Mouse (Mus musculus): ENCODE results near the gene Nipal3.

Nipal3 gene

DNA sequence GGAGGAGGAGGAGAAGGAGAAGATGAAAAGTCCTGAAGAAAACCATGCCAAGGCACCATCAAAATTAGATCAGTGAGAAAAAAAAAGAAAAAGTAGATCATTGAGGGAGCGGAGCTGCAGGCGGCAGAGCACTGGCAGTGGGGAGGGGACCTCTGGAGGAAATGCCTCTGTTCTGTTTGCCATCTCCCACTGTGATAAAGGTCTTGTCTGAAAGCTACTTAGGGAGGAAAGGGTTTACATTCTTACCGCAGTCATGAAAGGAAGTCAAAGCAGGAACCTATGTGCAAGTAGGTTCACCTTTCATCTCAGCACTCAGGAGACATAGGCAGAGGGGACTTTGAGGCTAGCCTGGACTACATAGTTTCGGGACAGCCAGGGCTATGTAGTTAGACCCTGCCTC is 6.7 kb upstream of the Nipal3 start:
- DNase-seq, result no peak

GRCm38 (mm10) chr4:135499831-135500230 is 5.0 kb upstream of the Nipal3 start:
- no peak for DNase-seq

DNA sequence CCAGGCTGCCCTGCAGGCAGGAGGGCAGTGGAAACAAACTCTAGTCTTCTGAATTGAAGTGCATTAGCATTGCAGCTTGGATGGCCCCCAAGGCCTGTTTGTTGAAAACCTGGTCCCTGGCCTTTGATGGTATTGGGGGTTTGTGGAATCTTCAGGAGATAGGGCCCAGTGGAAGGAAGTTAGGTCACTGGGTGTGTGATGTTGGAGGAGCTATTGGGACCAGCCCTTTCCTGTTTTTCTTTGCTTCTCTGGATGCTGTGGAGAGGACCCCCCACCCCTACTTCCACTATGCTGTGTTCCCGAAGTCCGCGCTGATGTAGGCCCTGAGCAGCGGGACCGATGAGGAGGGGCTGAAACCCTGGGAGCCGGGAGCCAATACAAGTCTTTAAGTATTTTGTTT is 3.3 kb upstream of the Nipal3 start:
- DNase-seq, result no peak

GRCm38 (mm10) chr4:135495810-135496209 is 972 bp upstream of the Nipal3 start:
- peak; percentile 82 for DNase-seq

DNA sequence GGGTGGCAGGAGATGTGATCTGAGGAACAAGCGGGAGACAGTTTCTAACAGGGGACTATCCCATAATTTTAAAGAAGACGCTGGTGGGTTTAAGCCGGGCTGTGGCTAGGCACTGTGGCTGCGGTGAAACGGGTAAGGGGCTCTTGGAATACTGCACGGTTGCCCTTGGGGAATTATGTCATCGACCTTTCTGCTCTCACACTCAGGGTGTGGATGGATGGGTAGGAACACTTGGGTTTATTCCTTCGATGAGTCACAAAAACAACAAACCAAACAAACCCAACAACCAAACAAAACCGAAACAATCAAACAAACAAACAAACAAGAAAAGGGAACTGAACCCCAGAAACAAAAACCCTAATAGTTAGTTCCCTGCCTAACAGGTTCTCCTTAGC is 556 bp upstream of the Nipal3 start:
- DNase-seq, result peak; percentile 20

DNA sequence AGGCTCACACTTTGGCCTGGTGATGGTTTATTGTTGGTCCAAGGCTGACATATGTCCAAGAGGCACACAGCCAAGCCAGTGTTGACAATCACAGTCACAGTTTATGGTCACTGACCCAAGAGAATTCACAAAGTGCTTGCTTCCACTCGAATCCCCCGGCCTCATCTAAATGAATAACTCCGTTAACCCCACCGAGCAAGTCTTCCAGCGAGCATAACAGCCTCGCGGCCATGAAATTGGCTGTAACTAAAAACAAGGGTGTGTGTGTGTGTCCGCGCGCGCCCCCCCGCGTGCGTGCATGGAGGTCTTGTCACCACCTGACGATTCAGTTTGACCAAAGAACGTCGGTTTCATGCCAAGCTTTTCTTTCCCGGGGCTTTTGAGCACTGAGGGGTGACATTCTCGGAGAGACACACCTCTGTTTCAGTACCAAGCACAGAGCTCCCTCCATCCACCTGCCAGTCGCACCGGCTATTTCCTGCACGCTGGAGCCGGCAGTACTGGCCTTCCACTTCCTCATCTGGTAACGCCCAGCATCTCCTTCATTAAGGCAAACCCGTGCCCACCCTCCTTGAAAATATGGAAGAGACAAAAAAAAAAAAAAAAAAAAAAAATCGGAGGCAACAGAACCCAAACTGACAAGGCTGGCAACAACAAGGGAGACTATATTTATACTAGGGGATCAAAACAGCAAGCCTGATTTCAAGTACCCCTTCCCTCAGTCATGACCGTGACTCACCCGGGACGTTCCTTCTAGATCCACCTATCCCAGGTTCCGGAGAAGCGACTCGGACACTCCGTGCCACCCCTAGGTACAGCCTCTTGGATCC is 932 bp downstream of the Nipal3 start:
- DNase-seq, result peak; percentile 83

- no peak for DNase-seq
These were observed 1.6 kb downstream of the Nipal3 start for GRCm38 (mm10) chr4:135493271-135493670.

DNA sequence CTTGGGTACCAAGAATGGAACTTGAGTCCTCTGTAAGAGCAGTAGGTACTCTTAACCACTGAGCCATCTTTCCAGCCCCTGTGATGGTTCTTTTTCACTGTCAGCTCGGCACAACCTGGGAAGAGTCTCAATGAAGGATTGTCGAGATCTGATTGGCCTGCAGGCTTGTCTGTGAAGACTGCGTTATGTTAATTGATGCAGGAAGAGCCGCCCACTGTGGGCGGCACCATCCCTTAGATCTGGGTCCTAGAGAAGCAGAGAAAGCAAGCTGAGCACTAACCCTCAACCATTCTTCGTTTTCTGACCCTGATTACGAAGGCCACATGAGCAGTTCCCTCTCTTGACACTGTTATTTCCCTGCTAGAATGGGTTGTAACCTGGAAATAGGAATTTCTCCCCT is 5.6 kb downstream of the Nipal3 start:
- no peak for DNase-seq

- no peak for DNase-seq
These were observed 8.5 kb downstream of the Nipal3 start for GRCm38 (mm10) chr4:135486352-135486751.

DNA sequence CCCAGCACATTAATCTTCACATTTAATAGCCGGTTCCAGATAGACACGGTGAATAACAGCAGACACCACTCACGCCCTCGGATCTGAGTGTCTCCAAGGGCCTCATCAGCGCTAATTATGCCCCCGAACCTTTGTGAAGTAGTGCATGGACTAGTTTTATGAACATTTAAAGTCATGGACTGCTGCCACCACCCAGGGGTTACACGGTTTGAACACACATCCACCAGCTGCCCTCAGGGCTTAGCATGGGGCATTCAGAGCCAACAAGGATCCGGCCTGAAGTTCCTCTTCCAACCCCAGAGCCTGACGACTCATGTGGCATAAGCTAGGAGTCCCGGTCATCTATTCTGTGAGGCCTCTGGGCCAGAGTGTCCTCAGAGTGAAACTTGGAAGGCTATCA is 9.8 kb downstream of the Nipal3 start:
- no peak for DNase-seq

- no peak for DNase-seq
These were observed 14.5 kb downstream of the Nipal3 start for GRCm38 (mm10) chr4:135480370-135480769.

- DNase-seq, result no peak
These were observed 17.0 kb downstream of the Nipal3 start for GRCm38 (mm10) chr4:135477851-135478250.

- no peak for DNase-seq
These were observed 31.4 kb downstream of the Nipal3 start for GRCm38 (mm10) chr4:135463406-135463805.

GRCm38 (mm10) chr4:135453572-135453971 is 41.3 kb downstream of the Nipal3 start:
- no peak for DNase-seq

GRCm38 (mm10) chr4:135453164-135453563 is 41.7 kb downstream of the Nipal3 start:
- DNase-seq, result no peak

DNA sequence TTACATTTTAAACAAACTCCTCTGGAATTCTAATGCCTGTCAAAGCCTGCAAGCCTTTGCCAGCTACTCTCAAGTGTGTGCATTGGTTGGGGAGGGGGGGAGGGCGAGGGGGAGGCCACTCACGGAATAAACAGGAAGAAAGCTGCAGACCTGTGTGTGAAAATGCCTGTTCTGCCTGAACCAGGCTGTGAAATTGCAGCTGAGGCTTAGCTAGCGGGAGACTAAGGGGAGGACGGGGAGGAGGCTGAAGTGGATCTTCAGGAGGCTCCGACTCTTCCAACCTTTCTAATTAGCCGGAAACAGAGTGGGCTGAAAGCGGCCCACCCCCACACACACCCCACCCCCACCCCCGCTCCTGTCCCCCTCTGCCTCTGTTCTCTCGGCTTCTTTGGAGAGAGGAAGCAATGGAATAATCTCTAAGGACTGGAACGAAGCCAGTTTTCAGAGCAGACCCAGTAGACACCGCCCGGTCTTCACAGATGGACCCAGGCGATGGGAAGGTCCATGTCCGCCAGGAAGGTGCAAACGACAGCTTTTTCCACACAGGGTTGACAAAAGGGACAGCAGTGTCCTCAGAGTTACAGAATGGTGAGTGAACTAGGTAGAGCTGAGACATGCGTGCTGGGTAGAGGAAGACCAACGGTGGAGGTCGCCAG is 43.4 kb downstream of the Nipal3 start:
- peak; percentile 24 for DNase-seq

GRCm38 (mm10) chr4:135442473-135442872 is 52.4 kb downstream of the Nipal3 start:
- DNase-seq, result no peak

DNA sequence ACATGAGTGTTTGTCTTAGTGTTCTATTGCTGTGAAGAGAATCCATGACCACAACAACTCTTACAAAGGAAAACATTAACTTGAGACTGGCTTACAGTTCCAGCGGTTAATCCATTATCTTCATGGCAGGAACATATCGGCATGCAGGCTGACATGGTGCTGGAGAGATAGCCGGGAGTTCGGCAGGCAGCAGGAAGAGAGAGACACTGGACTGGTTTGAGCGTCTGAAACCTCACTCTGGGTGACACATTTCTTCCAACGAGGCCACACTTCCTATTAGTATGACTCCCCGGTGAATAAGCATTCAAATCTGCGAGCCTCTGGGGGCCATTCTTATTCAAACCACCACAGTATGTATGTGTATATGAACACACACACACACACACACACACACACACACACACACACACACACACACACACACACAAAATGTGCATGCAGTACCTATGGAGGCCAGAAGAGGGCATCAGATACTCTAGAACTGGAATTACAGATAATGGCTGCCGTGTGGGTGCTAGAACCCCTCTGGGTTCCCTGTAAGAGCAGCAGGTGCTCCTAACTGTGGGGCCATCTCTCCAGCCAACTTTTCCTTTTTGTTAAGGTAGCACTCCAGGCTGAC is 54.8 kb downstream of the Nipal3 start:
- DNase-seq, result peak; percentile 77

- peak; percentile 67 for DNase-seq
These were observed 55.6 kb downstream of the Nipal3 start for GRCm38 (mm10) chr4:135439188-135439647.

- DNase-seq, result no peak
These were observed 56.9 kb downstream of the Nipal3 start for GRCm38 (mm10) chr4:135437924-135438323.

DNA sequence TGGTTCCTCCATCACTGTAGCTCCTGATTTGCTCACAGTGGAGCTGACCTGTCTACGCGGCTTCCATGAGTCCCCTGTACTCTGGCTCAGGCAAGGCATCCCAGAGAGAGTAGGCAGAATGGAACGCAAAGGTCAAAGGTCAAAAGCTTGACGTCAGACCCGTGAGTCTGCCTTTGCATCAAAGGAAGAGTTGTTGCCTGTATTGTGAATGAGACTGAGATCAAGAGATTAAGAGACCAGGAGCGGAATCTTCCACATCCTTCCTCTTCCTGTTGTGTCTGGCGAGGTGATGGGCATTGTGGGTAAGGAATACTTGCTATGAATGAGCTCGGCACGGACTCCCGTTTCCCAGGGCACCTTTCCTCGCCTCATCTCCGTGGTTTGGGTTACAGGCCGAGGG is 58.5 kb downstream of the Nipal3 start:
- DNase-seq, result no peak

- DNase-seq, result no peak
These were observed 60.4 kb downstream of the Nipal3 start for GRCm38 (mm10) chr4:135434395-135434789.

DNA sequence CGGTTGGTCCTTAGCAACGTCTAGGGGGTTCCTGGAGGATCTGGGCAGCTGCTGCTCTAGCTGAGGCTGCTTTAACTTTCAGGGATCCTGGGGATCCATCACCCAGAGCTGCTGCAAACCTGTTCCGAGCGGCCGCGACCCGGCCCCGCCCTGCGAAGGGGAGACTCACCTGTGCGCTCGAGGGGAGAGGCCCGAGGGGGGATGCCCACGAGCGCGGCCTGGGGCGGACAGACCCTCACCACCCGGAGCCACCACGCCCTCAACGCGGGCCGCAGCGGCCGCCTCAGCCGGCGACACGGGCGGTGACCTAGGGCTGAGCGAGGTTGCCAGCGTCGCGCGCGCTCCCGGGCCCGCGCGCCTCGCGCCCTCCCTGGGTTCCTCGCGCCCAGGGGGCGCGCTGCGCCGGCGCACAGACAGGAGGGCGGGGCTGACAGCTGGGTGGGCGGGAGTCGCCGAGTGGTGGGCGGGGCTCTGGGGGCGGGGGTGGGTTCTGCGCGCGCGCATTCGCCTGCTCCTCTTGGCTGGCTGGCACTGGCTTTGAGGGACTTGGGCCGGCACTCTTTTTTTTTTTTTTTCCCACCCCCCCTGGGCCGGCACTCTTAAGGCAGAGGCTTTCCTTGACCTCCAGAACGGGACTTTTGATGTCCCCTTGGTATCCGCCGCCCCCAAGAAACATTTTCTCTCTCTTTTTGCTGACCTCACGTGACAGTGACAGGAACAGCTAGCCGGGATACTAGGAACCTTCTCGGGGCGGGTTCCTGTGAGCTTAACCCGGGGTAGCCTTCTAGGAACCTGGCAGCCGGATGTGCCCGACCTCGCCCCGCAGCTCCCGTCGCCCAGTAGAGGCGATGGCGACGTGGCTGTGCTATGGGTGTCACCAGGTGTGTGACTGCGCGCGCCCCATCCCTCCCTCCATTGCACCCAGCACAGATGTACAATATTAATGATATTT is 61.1 kb downstream of the Nipal3 start, which contains the start of gene Rcan3:
Gene Rcan3 (minus strand): TSS at position 411 of the 952 bp plus-strand sequence.
- DNase-seq, result peak; percentile 91
